Mouse (Mus musculus): ENCODE data around the gene Slc28a3. TPM values are rescaled to one million over a fixed set of nuclear protein-coding genes. Genes with fewer than 3 reads are reported as not detected.

Gene Slc28a3
- polyA plus RNA-seq, 1 experiment, result not detected

DNA sequence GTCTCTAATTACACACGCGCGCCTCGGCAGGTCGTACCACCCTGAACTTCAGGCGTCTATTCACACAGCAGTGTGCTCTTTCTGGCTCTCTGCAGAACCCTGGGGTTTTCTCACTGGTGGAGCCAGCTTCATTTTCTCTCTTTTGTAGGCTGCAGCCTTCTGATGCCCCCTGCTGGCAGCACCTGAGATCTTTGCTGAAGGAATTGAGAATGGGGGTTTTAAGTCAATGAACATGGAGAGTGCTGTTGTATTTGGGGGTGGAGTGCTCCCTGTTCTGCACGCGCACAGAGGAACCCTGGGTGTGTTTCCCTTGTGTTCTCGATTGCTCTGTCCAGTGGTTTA lies 21.2 kb downstream of the Slc28a3 start:
- H3K36me3 ChIP-seq (ENCODE audit: control insufficient read depth), result no peaks in the 10 kb centered on the region
- no peaks in the 10 kb centered on the region for H3K4me1 ChIP-seq (ENCODE audit: control insufficient read depth)
- H3K27me3 ChIP-seq (ENCODE audit: control insufficient read depth), result no peaks in the 10 kb centered on the region
- no peak for TF ChIP-seq TAL1 (IDR thresholded peaks at IDR 0.05; ENCODE audit: low read length)
- TF ChIP-seq GATA1 (IDR thresholded peaks at IDR 0.05; ENCODE audit: low read length), result no peak
- H3K4me3 ChIP-seq (replicated peaks), result no peak overlapping the region
- H3K9me3 ChIP-seq (ENCODE audit: control insufficient read depth, low read length), result 0 out of 2 replicates have a peak, but pooled peaks cover 2% of the 10 kb centered on the region

- H3K9me3 ChIP-seq (ENCODE audit: control insufficient read depth, low read length), result 0 out of 2 replicates have a peak, but pooled peaks cover 2% of the 10 kb centered on the region
- TF ChIP-seq GATA1 (IDR thresholded peaks at IDR 0.05; ENCODE audit: low read length), result no peak
- no peak for TF ChIP-seq TAL1 (IDR thresholded peaks at IDR 0.05; ENCODE audit: low read length)
- H3K27me3 ChIP-seq (ENCODE audit: control insufficient read depth), result no peaks in the 10 kb centered on the region
- no peaks in the 10 kb centered on the region for H3K4me1 ChIP-seq (ENCODE audit: control insufficient read depth)
- H3K36me3 ChIP-seq (ENCODE audit: control insufficient read depth), result no peaks in the 10 kb centered on the region
- H3K4me3 ChIP-seq (replicated peaks), result no peak overlapping the region
These were observed 21.8 kb downstream of the Slc28a3 start for GRCm38 (mm10) chr13:58588655-58589516.

DNA sequence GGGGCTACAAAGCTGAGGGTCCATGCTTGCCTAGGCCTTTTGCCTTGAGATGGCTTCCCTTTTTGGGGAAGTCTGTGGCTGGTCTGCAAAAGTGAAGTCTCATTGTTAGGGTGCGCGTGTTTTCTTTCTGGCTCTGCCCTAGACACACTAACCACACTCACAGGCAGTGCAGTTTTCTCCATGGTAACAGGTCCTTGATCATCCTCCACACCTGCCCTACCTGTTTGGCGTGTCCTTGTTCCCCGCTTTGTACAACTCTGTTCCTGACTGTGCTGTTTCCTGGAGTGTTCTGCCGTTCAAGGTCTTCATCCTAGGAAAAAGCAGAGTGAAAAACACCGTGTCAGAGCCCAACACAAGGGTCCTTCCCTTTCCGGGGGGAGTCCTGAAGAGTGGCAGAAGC lies 22.7 kb downstream of the Slc28a3 start:
- Histone ChIP-seq H3K4me3 (replicated peaks) (no peak overlapping the region), H3K4me1 (ENCODE audit: control insufficient read depth) (no peaks in the 10 kb centered on the region)

DNA sequence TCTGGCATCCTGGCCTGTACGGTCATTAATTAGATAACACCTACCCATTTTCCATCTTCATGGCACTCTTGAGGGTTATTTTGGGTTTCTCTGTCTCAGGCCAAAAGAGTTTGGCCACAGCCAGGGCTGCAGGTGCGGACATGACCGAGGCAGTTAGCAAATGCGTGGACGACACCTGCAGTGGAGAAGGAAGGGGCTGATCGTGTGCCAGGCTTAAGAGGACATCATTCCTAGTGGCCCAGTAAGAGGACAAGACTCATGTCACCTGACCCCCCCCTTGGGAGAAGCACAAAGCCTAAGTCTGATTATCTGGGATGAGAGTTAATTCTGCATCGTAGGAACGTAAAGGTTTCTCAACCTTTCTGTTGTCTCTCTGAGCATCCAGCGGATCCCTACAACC lies 44.5 kb downstream of the Slc28a3 start:
- Histone ChIP-seq H3K36me3 (ENCODE audit: control insufficient read depth) (no peaks in the 10 kb centered on the region), H3K27me3 (ENCODE audit: control insufficient read depth) (no peaks in the 10 kb centered on the region), H3K4me3 (replicated peaks) (no peak overlapping the region), H3K4me1 (ENCODE audit: control insufficient read depth) (no peaks in the 10 kb centered on the region), H3K9me3 (ENCODE audit: control insufficient read depth, low read length) (no peaks in the 10 kb centered on the region)
- TF ChIP-seq GATA1 (IDR thresholded peaks at IDR 0.05; ENCODE audit: low read length) (no peak), TAL1 (IDR thresholded peaks at IDR 0.05; ENCODE audit: low read length) (no peak)

More for the DNA sequence above, 22.7 kb downstream of the Slc28a3 start:
- Histone ChIP-seq H3K36me3 (ENCODE audit: control insufficient read depth) (no peaks in the 10 kb centered on the region), H3K9me3 (ENCODE audit: control insufficient read depth, low read length) (0 out of 2 replicates have a peak, but pooled peaks cover 2% of the 10 kb centered on the region), H3K27me3 (ENCODE audit: control insufficient read depth) (no peaks in the 10 kb centered on the region)
- TF ChIP-seq GATA1 (IDR thresholded peaks at IDR 0.05; ENCODE audit: low read length) (no peak), TAL1 (IDR thresholded peaks at IDR 0.05; ENCODE audit: low read length) (no peak)

DNA sequence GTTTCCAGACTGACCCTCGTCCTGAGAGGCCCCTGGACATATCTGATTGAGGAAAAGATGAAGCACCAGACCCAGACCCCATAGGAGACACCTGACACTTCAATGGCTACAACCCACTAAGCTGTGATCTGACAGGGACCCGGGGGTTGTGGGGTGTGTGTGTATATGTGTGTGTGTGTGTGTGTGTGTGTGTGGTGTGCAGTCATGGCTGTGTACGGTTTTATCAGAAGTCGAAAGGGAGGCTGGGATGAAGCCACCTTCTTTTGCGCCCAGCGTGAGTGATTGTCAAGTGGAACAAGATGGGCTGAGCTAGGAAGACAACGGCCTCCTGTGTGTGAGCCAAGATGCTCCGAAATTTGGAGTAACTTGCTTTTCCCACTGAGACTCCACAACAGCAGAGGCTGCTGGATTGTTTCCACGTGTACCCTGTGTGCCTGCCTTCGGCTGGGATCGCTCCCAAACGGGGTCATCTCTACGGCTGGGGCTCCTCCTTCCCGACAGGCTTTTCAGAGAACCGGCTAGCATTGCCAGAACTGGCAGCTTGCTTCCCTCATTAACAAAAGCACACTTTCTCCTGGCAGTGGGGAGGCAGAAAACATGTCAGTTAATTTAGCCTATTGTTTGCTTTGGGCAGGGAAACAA lies 50.1 kb downstream of the Slc28a3 start:
- Histone ChIP-seq H3K9me3 (ENCODE audit: control insufficient read depth, low read length) (no peaks in the 10 kb centered on the region), H3K4me1 (ENCODE audit: control insufficient read depth) (no peaks in the 10 kb centered on the region), H3K36me3 (ENCODE audit: control insufficient read depth) (no peaks in the 10 kb centered on the region), H3K27me3 (ENCODE audit: control insufficient read depth) (no peaks in the 10 kb centered on the region), H3K4me3 (replicated peaks) (no peak overlapping the region)
- TF ChIP-seq TAL1 (IDR thresholded peaks at IDR 0.05; ENCODE audit: low read length) (no peak), GATA1 (IDR thresholded peaks at IDR 0.05; ENCODE audit: low read length) (no peak)

- H3K4me1 ChIP-seq (ENCODE audit: control insufficient read depth), result no peaks in the 10 kb centered on the region
- no peaks in the 10 kb centered on the region for H3K27me3 ChIP-seq (ENCODE audit: control insufficient read depth)
- TF ChIP-seq GATA1 (IDR thresholded peaks at IDR 0.05; ENCODE audit: low read length), result no peak
- no peak for TF ChIP-seq TAL1 (IDR thresholded peaks at IDR 0.05; ENCODE audit: low read length)
- H3K9me3 ChIP-seq (ENCODE audit: control insufficient read depth, low read length), result no peaks in the 10 kb centered on the region
- H3K4me3 ChIP-seq (replicated peaks), result no peak overlapping the region
- no peaks in the 10 kb centered on the region for H3K36me3 ChIP-seq (ENCODE audit: control insufficient read depth)
These were observed 52.5 kb downstream of the Slc28a3 start for GRCm38 (mm10) chr13:58558216-58558615.

GRCm38 (mm10) chr13:58556018-58556417 lies 54.7 kb downstream of the Slc28a3 start:
- H3K4me1 ChIP-seq (ENCODE audit: control insufficient read depth), result no peaks in the 10 kb centered on the region

DNA sequence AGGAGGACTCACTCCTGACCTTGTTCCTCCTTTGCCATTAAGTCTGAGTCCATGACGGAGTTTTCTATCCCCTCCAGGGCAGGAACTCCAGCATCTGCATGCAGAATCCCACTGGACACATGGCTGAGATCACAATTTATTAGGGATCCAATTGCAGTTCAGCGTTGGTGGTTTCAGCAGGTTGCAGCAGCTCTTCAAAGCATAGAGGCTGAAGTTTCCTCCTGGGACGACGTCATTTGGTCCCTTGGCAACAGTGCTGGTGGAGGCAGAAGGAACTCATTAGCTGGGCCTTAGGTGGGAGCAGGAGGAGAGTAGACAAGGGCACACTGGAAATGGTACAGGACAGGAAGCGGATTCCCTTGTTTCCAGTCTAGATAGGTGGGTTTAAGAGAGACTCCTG lies 55.1 kb downstream of the Slc28a3 start:
- TF ChIP-seq GATA1 (IDR thresholded peaks at IDR 0.05; ENCODE audit: low read length) (no peak), TAL1 (IDR thresholded peaks at IDR 0.05; ENCODE audit: low read length) (no peak)
- no peak overlapping the region for H3K4me3 ChIP-seq (replicated peaks)
- no peaks in the 10 kb centered on the region for H3K4me1 ChIP-seq (ENCODE audit: control insufficient read depth)

More at GRCm38 (mm10) chr13:58556018-58556417, 54.7 kb downstream of the Slc28a3 start:
- TF ChIP-seq TAL1 (IDR thresholded peaks at IDR 0.05; ENCODE audit: low read length) (no peak), GATA1 (IDR thresholded peaks at IDR 0.05; ENCODE audit: low read length) (no peak)
- Histone ChIP-seq H3K9me3 (ENCODE audit: control insufficient read depth, low read length) (no peaks in the 10 kb centered on the region), H3K36me3 (ENCODE audit: control insufficient read depth) (no peaks in the 10 kb centered on the region), H3K4me3 (replicated peaks) (no peak overlapping the region), H3K27me3 (ENCODE audit: control insufficient read depth) (no peaks in the 10 kb centered on the region)

DNA sequence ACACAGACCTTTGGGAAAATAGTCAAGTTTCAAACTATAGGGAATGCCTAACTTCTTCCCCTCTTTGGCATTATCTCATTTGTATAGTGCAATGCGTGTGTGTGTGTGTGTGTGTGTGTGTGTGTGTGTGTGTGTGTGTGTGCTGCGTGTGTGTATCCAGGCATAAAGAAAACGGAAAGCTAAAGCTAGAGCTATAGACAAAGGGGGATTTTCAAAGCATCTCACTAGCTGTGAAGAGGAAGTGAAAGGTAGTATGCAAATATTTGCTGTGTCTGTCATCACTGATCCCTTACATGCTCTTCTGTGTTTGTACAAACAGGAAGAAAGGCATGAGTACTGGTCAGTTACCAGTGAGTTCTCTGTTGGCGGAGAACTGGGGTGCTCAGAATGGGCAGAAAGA lies 58.8 kb downstream of the Slc28a3 start:
- H3K4me1 ChIP-seq (ENCODE audit: control insufficient read depth), result no peaks in the 10 kb centered on the region
- no peaks in the 10 kb centered on the region; the same call in 1 of the 2 replicates for H3K27me3 ChIP-seq (ENCODE audit: control insufficient read depth)
- no peaks in the 10 kb centered on the region for H3K9me3 ChIP-seq (ENCODE audit: control insufficient read depth, low read length)
- H3K36me3 ChIP-seq (ENCODE audit: control insufficient read depth), result no peaks in the 10 kb centered on the region
- TF ChIP-seq TAL1 (IDR thresholded peaks at IDR 0.05; ENCODE audit: low read length), result no peak
- no peak for TF ChIP-seq GATA1 (IDR thresholded peaks at IDR 0.05; ENCODE audit: low read length)
- no peak overlapping the region for H3K4me3 ChIP-seq (replicated peaks)

More for the DNA sequence above, 55.1 kb downstream of the Slc28a3 start:
- no peaks in the 10 kb centered on the region for H3K36me3 ChIP-seq (ENCODE audit: control insufficient read depth)
- H3K27me3 ChIP-seq (ENCODE audit: control insufficient read depth), result no peaks in the 10 kb centered on the region
- H3K9me3 ChIP-seq (ENCODE audit: control insufficient read depth, low read length), result no peaks in the 10 kb centered on the region

Measured in erythroblast, embryonic 14.5 days (primary cell).